Mouse (Mus musculus) limb, embryonic 10.5 days (tissue): ENCODE results near the gene Tfeb. TPM values are rescaled to one million over a fixed set of nuclear protein-coding genes. Genes with fewer than 3 reads are reported as not detected.

ENCODE experiments used
- DNase-seq: peaks from one replicate; pipeline ENCODE4 v3.0.0-alpha.2; 2017; ENCODE audit warnings: low spot score
- H3K27ac ChIP-seq: fragments of 300-500 bp; sonication (generic); 2 replicates; pipeline ENCODE4 v1.5.1; 2016; ENCODE audit warnings: mild to moderate bottlenecking
- H3K27me3 ChIP-seq: fragments of 300-500 bp; sonication (generic); 2 replicates; pipeline ENCODE4 v1.6.1; 2016; ENCODE audit warnings: low read depth, mild to moderate bottlenecking; ENCODE audit not compliant: poor library complexity, severe bottlenecking
- H3K36me3 ChIP-seq: fragments of 300-500 bp; sonication (generic); 2 replicates; pipeline ENCODE4 v1.6.1; 2016; ENCODE audit warnings: mild to moderate bottlenecking, moderate library complexity
- H3K4me1 ChIP-seq: fragments of 300-500 bp; sonication (generic); 2 replicates; pipeline ENCODE4 v1.6.1; 2016
- H3K4me3 ChIP-seq: fragments of 300-500 bp; sonication (generic); 2 replicates; pipeline ENCODE4 v1.5.1; 2016; ENCODE audit warnings: mild to moderate bottlenecking, moderate library complexity
- H3K9me3 ChIP-seq: fragments of 300-500 bp; sonication (generic); replicated peaks from 2 replicates; pipeline ENCODE4 v1.6.1; 2016; ENCODE audit warnings: mild to moderate bottlenecking
- WGBS: fragments of 180-500 bp; shearing (Covaris S2); methylation state at CpG from one replicate; pipeline ENCODE4 v1.1.7; 2016; 5-methylcytosine and 5-hydroxymethylcytosine counted together
- polyA plus RNA-seq: library from polyadenylated mRNA; unstranded; fragments of >200 nt; fragmentation: Nextera tagmentation; extraction: Ambion mirVana; gene quantifications from 2 replicates; pipeline ENCODE4 v1.2.1, GENCODE M21; 2016

Gene Tfeb
- polyA plus RNA-seq, 1 experiment from 2014 or later, result 2.3 TPM

DNA sequence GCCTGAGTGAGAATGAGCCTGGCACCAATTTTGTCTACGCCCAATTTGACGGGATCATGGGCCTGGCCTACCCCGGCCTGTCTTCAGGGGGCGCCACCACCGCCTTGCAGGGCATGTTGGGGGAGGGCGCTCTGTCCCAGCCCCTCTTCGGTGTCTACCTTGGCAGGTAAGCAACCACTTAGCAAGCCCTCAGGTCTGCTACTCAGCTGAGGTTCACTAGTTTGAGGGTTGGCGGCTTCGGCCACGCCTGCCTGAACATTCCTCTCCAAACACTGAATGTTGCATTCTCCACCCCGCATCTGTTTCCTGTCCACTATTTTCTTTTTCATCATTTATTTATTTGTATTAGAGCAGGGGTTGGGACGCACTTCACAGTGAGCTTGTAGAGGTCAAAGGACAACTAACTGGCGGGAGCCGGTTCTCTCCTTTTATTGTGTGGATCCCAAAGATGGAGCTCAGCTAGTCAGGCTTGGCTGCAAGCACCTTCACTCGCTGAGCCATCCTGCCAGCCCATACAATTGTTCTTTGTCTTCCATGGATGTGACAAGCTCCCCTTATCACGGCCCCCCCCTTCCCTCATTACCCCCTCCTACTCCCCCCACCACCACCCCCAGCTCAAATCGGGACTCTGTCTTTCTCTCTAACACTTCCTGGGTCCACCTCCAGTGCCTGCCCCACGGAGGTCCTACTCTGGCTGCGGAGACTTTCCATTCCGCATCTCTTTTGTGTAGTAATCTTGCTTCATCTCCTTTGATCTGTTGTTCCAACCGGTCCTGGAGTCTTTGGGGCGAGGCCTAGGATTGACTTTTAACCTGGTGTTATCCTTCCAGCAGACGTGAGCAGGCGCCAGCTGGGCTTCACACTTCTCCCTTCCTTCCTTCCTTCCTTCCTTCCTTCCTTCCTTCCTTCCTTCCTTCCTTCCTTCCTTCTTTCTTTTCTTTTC, 5.9 kb upstream of the Tfeb start:
- Histone ChIP-seq H3K4me1 (no peaks in the 10 kb centered on the region), H3K27ac (no peak overlapping the region; the same call in 1 of the 2 replicates), H3K4me3 (no peak overlapping the region), H3K9me3 (no peaks in the 10 kb centered on the region), H3K27me3 (peaks cover 22% of the 10 kb centered on the region; the same call in 1 of the 2 replicates), H3K36me3 (no peaks in the 10 kb centered on the region)
- 67% methylated on average over 24 of the region's 24 CpGs for WGBS
- DNase-seq, result no peak

GRCm38 (mm10) chr17:47735553-47736100, 1.2 kb upstream of the Tfeb start:
- peaks cover 51% of the 10 kb centered on the region for H3K27me3 ChIP-seq
- H3K9me3 ChIP-seq, result no peaks in the 10 kb centered on the region
- 73% methylated on average over 14 of the region's 14 CpGs for WGBS
- H3K4me1 ChIP-seq, result peaks cover 33% of the 10 kb centered on the region
- no peak overlapping the region for H3K4me3 ChIP-seq
- no peak overlapping the region for H3K27ac ChIP-seq
- H3K36me3 ChIP-seq, result no peaks in the 10 kb centered on the region
- DNase-seq, result no peak

DNA sequence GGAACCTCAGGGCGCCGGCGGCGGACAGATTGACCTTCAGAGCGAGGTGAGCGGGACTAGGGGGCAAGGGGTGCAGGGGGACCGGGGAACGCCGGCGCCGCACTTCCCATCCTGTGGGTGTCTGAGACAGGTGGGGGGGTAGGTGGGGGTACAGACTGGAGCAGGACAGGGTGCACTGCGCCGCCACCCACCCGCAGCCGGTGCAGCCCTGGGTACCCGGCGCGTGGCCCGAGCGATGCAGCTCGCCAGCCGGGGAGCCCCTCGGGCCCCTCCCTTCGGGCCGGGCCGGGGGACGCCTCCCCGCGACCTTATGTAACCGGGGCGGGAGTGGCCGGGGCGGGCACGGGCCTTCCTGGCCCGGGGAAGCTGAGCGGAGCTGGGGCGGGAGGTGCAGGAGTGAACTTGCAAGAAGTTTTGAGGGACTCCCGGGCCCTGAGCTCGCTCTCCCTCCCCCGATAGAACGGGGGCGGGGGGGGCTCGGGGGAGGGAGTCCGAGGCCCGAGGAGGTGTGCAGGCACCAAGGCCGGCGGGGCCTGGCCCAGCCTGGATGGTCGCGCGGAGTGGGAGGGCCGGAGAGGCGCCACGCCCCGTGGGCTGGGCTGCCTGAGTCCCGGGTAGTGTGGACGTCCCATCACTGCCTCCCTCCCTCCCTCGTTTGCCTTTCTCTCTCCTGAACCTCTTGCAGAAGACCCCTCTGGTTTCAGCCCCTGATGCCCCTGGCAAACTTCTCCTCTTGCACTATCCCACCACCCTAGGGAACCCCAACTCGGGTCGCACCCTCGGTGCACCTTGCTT, 638 bp downstream of the Tfeb start:
- Histone ChIP-seq H3K4me1 (peaks cover 35% of the 10 kb centered on the region), H3K36me3 (no peaks in the 10 kb centered on the region), H3K9me3 (no peaks in the 10 kb centered on the region), H3K4me3 (peak overlapping the region; percentile 66), H3K27ac (peak overlapping the region; percentile 80), H3K27me3 (peaks cover 60% of the 10 kb centered on the region)
- under 1% methylated on average over 54 of the region's 60 CpGs for WGBS
- peak; percentile 83 for DNase-seq

DNA sequence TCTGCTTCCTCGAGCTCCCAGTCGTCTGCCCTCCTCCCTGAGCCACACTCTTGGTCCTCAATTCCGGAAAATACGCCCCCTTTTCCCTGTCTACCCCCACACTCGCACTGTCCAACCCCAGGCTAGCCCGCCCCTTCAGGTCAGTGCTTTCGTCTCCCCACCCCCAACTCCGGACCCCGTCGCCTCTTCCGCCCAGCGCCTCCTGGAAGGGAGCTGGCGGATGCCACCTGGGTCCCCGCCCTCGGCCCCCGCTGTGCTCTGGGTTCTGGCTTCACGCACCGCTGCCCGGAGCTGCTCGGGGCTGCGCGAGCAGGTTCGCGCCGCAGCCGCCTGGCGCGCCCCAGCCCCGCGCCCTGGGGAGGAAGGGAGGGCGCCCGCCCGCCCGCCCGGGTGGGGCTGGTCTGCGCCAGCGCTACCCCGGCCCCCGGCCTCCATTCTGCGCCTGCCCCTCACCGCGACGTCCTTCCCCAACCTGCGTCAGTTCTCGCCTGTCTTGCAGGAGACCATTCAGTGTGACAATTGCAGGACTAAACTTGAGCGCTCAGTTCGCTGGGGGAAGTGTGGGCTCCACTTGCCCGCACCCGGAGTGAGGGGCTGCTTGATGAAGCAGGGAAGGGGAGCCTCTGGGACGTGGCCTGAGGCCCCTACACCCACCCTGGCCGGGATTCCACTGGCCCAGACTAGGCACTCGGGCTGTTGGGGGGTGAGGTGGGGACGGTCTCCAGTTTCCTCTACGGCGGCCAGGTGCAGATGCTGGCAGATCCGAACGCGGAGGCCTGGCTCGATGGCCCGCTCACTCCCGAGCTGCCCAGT, 1.4 kb downstream of the Tfeb start:
- Histone ChIP-seq H3K4me1 (peaks cover 38% of the 10 kb centered on the region), H3K36me3 (no peaks in the 10 kb centered on the region), H3K4me3 (peak overlapping the region; percentile 66), H3K9me3 (no peaks in the 10 kb centered on the region), H3K27ac (peak overlapping the region; percentile 80), H3K27me3 (peaks cover 63% of the 10 kb centered on the region)
- WGBS, result under 1% methylated on average over 61 of the region's 61 CpGs
- DNase-seq, result peak; percentile 54

- Histone ChIP-seq H3K4me1 (peaks cover 38% of the 10 kb centered on the region), H3K27ac (peak overlapping the region; percentile 80), H3K36me3 (no peaks in the 10 kb centered on the region), H3K9me3 (no peaks in the 10 kb centered on the region), H3K4me3 (peak overlapping the region; percentile 66), H3K27me3 (peaks cover 64% of the 10 kb centered on the region)
- peak; percentile 54 for DNase-seq
- WGBS, result 2% methylated on average over 20 of the region's 20 CpGs
Measured at GRCm38 (mm10) chr17:47738879-47739798, 2.3 kb downstream of the Tfeb start.

DNA sequence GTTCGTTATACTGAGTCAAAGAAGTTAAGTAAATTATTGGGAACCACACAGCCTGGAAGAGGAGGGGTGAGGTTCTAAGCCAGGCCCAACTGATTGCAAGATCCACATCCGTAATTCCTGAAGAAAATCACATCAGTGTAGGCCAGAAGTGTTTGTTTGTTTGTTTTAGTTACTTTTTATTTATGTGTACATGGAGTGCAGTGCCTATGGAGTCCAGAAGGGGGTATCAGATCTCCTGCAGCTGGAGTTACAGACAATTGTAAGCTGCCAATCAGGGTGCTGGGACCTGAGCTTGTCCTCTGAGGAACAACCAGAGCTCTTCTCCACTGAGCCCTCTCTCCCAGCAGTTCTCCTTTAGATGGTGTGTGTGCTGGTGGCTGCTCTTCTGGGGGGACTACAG, 3.4 kb downstream of the Tfeb start:
- WGBS, result 52% methylated on average over 2 of the region's 2 CpGs
- no peak for DNase-seq
- H3K36me3 ChIP-seq, result no peaks in the 10 kb centered on the region
- H3K9me3 ChIP-seq, result no peaks in the 10 kb centered on the region
- peaks cover 64% of the 10 kb centered on the region for H3K27me3 ChIP-seq
- no peak overlapping the region for H3K4me3 ChIP-seq
- peaks cover 38% of the 10 kb centered on the region for H3K4me1 ChIP-seq
- H3K27ac ChIP-seq, result no peak overlapping the region

DNA sequence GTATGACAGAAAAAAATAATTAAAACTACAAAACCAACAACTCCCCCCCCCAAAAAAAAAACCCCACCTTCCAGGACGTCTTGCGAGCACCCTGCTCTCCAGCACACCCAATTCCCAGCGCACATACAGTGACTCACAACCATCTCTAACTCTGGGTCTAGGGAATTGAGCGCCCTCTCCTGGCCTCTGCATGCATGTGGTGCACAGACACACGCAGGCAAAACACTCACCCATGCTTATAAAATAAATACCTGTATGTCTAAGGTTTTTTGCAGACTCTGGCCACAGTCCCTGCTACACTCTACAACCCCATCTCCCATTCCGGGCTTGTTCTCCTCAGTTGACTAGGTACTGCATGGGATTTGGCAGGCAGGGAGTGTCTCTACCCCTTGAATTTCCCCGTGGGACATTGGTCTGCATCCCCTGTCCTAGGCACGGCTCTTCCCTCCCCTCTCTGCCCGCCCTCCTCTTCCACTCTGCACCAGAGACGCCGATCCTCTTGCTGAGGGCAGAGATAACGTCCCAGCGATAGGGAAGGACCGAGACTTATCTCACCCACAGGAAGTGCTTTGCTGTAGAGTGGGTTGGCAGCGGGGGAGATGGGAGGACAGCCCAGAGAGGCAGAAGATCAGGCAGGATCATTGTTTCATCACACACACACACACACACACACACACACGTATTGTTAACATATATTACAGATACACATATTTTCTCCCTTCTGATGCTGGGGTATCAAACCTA, 6.3 kb downstream of the Tfeb start:
- DNase-seq, result no peak
- Histone ChIP-seq H3K27ac (no peak overlapping the region), H3K27me3 (peaks cover 52% of the 10 kb centered on the region), H3K36me3 (no peaks in the 10 kb centered on the region), H3K4me1 (peaks cover 25% of the 10 kb centered on the region), H3K4me3 (no peak overlapping the region), H3K9me3 (no peaks in the 10 kb centered on the region)
- 40% methylated on average over 16 of the region's 16 CpGs for WGBS

- WGBS, result 94% methylated on average over 14 of the region's 14 CpGs
- DNase-seq, result no peak
- Histone ChIP-seq H3K27me3 (peaks cover 42% of the 10 kb centered on the region), H3K9me3 (no peaks in the 10 kb centered on the region), H3K4me1 (peaks cover 19% of the 10 kb centered on the region), H3K4me3 (no peak overlapping the region), H3K36me3 (no peaks in the 10 kb centered on the region), H3K27ac (no peak overlapping the region)
Measured at GRCm38 (mm10) chr17:47744086-47744485, 7.3 kb downstream of the Tfeb start.

- H3K36me3 ChIP-seq, result no peaks in the 10 kb centered on the region
- H3K27me3 ChIP-seq, result peaks cover 35% of the 10 kb centered on the region
- DNase-seq, result no peak
- WGBS, result 89% methylated on average over 10 of the region's 10 CpGs
- peaks cover 11% of the 10 kb centered on the region for H3K4me1 ChIP-seq
- H3K9me3 ChIP-seq, result no peaks in the 10 kb centered on the region
- H3K27ac ChIP-seq, result no peak overlapping the region
- H3K4me3 ChIP-seq, result no peak overlapping the region
Measured at GRCm38 (mm10) chr17:47744746-47745368, 8.0 kb downstream of the Tfeb start.

DNA sequence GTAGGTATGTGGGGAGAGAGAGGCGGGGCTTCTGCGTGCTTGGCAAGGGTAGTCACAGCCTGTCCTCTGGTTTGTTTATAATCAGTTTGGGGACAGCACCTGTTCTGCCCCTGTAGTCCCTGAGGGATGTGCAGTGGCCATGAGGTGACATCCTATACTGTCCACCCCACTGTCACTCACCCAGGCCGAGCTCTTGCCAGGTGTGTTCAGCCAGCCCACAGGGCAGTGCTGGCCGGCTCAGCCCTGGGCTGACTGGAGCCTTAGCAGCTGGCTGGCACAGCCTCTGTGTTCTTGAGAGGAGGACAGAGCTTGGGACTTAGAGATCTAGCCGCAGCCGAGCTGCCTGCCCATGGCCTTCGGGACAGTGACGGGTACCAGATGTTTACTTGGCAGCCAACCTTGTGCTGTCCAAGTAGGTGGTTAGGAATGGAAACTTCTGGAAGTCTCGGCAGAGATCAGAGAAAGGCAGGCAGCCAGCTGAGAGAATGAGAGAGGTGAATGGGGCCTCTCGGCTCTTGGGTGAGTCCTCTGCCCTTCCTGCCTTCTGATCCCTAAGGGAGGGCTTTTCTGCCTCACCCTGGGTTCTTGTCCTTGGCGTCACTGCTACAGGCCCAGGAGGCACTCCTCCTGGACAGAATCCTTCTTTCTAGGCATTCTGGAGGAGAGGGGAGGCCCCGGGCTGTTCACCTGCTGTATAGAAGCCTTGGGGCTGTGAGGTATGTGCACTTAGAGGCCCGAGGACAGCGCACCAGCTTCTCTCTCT, 12.1 kb downstream of the Tfeb start:
- no peak for DNase-seq
- Histone ChIP-seq H3K27me3 (no peaks in the 10 kb centered on the region), H3K9me3 (no peaks in the 10 kb centered on the region), H3K4me3 (no peak overlapping the region), H3K27ac (no peak overlapping the region), H3K4me1 (0 out of 2 replicates have a peak, but pooled peaks cover 3% of the 10 kb centered on the region), H3K36me3 (no peaks in the 10 kb centered on the region)
- WGBS, result 75% methylated on average over 14 of the region's 14 CpGs
